Mouse (Mus musculus) ES-E14 (cell line): Measurements from ENCODE around the gene Mrpl17.

ENCODE experiments used
- CHD2 ChIP-seq: IDR thresholded peaks from 2 replicates; pipeline ENCODE4 v1.6.1; 2014; ENCODE audit warnings: mild to moderate bottlenecking, low read depth, low read length, inconsistent platforms
- HCFC1 ChIP-seq: IDR thresholded peaks from 2 replicates; pipeline ENCODE4 v1.6.1; 2012; ENCODE audit warnings: low read length, inconsistent platforms, borderline replicate concordance; ENCODE audit not compliant: insufficient read depth
- MAFK ChIP-seq: IDR thresholded peaks from 2 replicates; pipeline ENCODE4 v1.6.1; 2014; ENCODE audit warnings: mild to moderate bottlenecking, low read depth, low read length, inconsistent platforms; ENCODE audit not compliant: insufficient read depth
- ZNF384 ChIP-seq: IDR thresholded peaks from 2 replicates; pipeline ENCODE4 v1.6.1; 2012; ENCODE audit warnings: low read depth, low read length, inconsistent platforms

DNA sequence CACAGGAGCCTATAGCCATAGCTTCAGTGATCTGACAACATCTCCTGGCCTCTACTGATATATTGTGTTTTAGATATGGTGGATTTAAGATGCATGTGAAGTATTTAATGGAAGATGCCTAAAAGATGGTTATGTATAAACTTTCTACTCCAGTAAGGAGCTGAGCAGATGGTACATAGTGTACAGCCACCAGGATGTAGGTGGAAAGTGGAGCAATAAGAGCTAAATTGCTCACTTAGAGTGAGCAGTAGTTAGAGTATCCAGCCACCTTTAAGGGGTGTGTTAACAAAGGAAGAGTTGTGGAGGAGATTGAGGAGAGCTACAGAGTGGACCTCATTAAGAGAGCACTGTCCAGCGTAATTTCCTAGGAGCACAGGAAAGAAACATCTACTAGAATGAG is 19.8 kb downstream of the Mrpl17 start:
- no peak for TF ChIP-seq CHD2
- no peak for TF ChIP-seq ZNF384
- no peak for TF ChIP-seq HCFC1
- no peak for TF ChIP-seq MAFK
